Mouse (Mus musculus) stomach, postnatal 0 days (tissue): ENCODE data around the gene Med13l.

ENCODE experiments used
- CTCF ChIP-seq: IDR thresholded peaks from 2 replicates; pipeline ENCODE4 v1.5.1; 2016; ENCODE audit warnings: antibody characterized with exemption, low read depth, mild to moderate bottlenecking, moderate library complexity
- EP300 ChIP-seq: optimal IDR thresholded peaks from 2 replicates; pipeline ENCODE3; 2016; ENCODE audit warnings: antibody characterized with exemption

DNA sequence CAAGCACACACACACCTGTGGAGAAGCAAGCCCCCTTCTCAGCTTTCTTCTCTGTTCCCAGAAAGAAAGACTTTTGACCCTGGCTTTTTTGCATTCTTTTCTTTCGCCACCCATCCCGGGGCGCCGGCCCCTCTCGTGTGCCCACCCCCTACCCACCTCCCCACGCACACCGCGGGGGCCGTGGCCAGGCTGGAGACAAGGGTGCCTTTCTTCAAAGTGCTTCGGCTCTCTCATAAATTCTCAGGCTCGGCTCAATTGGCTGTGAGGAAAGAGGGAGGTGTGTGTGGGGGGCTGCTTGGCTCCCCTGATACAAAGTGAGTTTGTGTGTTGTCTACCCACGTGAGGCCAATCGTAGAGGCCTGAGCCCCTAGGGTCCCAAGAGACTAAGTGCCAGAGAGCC, 28.4 kb upstream of the Med13l start:
- no peak for TF ChIP-seq CTCF
- no peak for TF ChIP-seq EP300
